Mouse (Mus musculus) lung, adult 18-20 months (tissue): Measurements from ENCODE around the gene Prok1.

Experiments used
- DNase-seq, 2 experiments: peaks; one replicate each; pipeline ENCODE4 v3.0.0; 2022; ENCODE audit warnings: mixed read lengths in 2 of 2

Gene Prok1

DNA sequence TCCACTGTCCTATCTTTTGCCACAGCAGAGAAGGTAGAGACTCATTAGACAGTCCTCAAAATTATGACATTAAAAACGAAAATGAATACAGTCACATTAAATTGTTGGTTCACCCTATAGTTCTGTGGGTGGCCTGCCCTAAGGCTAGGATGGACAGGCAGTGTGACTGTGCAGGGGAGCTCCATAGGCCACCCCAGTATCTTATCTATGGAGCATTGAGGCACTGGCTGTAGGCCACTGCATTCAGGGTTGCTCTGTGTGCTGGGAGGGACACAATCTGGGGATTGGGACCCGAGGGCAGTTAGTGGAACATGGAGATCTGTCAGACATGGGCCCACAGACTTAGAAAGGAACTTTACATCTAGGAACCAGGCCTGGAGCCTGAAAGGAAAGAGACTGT lies 5.6 kb downstream of the Prok1 start:
- DNase-seq = no peak

DNA sequence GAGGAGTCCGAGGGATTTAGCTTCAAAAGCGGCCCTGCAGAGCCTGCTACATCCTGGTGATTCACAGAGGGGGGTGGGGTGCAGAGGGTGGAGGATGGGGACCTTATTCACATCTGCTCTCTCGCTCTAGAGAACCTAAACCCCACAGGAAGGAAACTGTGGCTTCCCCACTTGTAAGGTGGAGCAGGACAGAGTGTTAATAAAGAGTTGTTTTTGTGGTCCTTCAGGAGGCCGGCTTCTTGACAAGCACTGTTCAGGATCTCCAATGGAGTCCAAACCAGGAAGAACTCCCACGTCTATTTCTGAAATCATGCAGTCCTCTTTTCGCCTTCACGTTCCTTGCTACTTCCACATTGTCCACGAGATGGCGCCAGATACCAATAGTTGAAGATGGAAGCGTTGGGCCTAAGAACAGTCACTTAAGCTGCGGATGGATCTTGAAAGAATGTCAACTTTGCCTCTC lies 6.1 kb downstream of the Prok1 start:
- DNase-seq = peak; percentile 65 to 70

DNA sequence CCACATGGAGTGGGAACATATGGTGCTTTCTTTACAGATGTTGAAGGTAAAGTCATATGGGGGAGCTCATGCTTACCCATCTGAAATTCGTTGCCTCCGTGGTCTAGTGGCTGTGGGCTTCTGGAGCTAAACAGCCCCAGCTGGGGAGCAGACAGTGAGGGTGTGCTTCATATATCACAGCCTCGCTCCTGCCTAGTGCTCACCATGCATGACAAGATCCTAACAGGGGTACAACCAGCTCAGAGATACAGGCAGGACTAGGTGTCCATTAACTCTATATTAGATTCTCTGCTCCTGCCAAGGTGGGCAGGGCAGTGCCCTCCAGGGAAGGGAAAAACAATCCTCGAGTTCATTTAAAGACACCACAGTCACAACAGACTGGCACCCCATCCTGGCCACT lies 8.3 kb downstream of the Prok1 start:
- no peak for DNase-seq

DNA sequence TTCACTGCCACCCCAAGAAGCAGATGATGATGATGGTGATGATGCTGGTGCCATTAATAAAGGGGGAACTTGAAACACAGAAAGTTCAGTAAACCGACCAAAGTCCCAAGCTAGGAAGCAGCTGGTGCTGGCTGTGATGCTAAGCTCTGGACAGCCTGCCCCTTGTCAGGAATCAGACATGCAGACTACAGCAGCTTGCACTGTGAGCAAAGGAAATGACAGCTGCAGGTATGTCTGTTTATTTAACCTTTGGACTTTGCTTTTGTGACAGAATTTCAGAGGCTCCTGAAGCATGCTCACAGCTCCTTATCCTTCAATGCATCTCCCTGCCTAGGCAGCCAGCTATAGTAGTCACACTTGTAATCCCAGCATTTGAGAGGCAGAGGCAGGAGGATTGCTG lies 9.0 kb downstream of the Prok1 start, which contains the start of gene A630076J17Rik:
A630076J17Rik (plus strand) TSS at position 88 of the 400 bp plus-strand sequence.
- no peak for DNase-seq

DNA sequence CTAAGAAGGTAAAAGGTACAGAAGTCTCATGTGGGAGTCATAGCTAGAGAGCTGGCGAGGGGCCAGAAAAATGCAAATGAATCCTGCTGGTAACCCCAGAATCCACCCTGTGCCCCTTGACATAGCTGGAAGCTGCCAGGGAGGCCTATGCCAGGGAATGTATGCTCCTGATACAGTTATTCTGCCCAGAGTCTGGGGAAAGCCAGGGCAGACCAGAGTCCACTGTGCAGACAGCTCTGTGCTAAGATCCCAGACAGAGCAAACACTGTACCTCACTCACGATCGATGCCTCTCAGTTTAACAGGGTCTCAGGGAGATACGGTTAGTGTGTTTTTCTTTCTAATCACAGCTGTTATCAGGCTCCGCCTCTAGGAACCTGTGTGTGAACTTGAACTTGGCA lies 9.7 kb downstream of the Prok1 start:
- DNase-seq = no peak

DNA sequence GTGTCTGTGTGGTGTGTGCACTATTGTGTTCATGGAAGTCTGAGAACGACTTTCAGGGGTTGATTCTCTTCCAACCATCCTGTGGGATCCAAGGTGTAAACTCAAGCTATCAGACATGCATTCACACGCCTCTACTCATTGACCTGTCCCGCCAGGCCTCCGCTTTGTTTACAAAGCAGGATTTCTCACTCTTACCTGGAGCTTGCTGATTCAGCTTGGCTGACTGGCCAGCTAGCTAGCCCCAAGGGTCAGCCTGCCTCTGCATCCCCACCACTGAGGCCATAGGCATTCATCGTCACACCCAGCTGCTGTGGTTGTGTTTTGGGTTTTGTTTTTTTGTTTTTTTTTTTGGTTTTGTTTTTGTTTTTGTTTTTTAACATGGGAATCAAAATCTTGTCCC lies 10.3 kb downstream of the Prok1 start:
- DNase-seq = no peak

- DNase-seq = no peak
Observed at GRCm38 (mm10) chr3:107225820-107226219, 13.7 kb downstream of the Prok1 start.

- peak in 1 of 2 experiments; percentile 24 for DNase-seq
Observed at GRCm38 (mm10) chr3:107223230-107223629, 16.3 kb downstream of the Prok1 start.

DNA sequence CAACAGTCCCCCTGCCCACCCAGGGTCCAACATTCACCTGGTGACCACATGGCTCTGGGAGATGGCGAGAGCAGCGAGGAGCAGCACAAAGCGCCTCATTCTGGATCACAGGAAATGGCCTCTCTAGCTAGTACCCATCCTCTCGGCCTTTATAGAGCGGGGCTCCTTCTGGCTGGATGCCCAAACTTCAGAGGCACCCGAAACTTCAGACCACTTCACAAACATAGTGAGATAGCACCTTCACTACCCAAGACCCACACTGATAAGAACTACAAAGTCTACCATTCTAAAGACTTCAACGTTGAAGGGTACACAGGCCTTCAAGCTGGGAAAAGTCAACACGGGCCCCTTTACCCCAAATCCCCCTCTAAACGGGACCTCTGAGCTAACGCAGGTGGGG lies 17.9 kb downstream of the Prok1 start, which contains the start of gene Cym:
Cym (minus strand) TSS at position 125 of the 400 bp plus-strand sequence.
- no peak for DNase-seq

DNA sequence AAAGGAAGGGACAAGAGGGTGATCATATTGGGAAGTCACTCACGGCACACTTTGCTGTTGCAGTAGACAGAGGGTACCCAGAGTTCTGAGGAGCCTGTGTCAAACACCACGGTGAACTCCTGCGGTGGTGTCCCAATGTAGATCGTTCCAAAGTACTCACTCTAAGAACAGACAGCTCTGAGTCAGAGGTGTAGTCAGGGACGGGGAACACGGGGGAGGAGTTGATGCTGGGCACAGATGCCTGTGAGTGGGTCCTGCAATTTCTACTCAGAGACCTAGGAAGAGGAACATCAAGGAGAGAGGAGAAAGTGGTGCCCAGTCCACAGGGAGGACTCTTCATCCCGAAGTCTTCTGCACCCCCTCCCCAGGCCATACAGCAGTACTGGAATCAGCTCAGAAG lies 20.9 kb downstream of the Prok1 start:
- DNase-seq = no peak

DNA sequence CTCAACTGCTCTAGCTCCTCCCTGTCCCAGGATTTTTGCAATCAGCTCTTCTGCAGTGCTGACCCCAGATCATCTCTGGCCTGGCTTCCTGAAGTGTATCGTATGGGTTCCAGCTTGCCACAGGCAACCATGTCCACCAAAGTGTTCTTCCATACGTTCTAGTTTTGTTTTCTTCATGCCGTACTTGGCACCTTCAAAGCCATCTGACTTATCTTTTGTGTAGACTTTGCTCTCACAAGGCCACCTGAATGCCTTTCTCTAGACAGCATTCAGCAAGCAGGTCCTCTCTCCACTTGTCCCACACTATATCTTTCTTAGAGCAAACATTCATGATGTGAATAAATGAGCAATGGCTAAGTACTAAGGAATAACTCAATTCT lies 22.4 kb downstream of the Prok1 start:
- DNase-seq = no peak

GRCm38 (mm10) chr3:107216400-107217100 lies 23.0 kb downstream of the Prok1 start:
- no peak for DNase-seq

GRCm38 (mm10) chr3:107214606-107215005 lies 24.9 kb downstream of the Prok1 start:
- no peak for DNase-seq

DNA sequence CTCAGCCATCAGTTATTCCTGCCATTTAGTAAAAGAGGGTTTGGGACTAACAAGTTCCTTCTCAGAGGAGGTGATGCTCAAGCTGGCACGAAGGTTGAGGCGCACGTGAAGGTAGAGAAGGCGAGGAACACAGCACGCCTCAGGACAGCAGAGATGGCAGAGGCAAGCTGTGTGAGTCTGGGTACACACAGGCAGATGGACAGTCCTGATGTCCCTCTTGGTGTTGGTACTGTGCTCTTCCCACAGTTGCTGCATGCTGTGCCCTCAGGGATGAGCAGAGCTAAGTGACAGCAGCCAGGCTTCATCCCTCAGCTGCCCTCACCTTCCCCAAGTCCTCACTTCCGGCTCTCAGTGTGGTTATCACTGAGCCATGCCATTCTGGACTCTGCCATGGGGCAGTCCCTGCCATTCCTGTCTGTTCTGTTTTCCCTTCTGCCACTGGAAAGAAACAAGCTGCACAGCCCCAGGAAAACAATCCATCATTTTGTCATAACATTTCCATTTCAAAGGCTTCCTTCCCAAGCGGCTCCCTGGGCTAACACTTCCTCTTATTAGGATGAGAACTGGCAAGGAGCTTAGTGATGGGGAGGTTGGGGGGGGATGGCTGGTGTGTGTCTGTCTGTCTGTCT lies 31.8 kb downstream of the Prok1 start:
- DNase-seq = no peak

DNA sequence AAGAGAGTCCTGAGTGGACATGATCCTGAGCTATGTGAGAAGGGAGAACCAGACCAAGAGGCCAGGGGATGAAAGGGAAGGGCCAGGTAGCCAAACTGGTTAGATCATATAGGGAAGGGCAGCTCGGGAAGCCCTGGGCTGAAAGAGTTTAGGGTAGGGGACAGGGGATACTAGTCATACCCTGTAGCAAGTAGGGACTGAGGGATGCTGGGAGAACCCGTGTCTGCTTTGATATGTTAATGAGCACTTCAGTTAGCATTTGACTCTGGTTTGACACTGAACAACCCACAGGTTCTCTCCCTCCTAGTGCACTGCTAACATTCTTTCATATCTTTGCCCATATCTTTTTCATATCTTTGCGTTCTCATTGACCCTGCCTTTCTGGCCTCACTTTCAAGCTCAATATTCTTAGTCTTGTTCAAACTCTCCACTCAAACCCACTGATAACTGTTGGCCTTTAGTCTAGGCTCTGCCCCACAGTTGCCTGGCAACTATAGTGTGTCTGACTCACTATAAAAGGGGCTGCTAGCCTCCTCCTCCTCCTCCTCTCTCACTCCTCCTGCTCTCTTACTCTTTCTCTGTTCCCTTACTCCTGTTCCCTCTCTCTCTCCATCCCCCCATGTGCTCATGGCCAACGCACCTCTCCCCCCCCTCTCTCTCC lies 32.9 kb downstream of the Prok1 start:
- DNase-seq = no peak

GRCm38 (mm10) chr3:107205994-107206393 lies 33.5 kb downstream of the Prok1 start:
- peak; percentile 42 to 61 for DNase-seq

GRCm38 (mm10) chr3:107205170-107205569 lies 34.3 kb downstream of the Prok1 start:
- DNase-seq = no peak

DNA sequence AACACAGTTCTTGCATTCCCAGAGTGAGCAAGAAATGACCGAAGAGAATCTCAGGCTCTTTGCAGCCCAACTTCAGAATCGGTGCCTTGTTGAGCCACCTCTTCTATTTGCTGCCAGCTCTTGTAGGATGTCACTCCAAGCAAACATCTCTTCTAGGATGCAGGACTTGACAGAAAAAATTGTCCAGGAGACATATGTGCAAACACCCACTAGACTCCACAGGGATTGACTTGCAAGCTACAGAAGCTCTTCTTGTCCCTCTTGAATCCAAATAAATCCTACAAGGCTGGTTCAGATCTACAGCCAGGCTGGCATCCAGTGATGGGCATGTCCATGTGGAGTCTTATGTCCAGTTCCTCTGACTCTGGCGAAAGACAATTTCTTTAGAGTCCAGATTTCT lies 35.1 kb downstream of the Prok1 start:
- no peak for DNase-seq

GRCm38 (mm10) chr3:107201310-107202180 lies 38.0 kb downstream of the Prok1 start:
- no peak for DNase-seq

DNA sequence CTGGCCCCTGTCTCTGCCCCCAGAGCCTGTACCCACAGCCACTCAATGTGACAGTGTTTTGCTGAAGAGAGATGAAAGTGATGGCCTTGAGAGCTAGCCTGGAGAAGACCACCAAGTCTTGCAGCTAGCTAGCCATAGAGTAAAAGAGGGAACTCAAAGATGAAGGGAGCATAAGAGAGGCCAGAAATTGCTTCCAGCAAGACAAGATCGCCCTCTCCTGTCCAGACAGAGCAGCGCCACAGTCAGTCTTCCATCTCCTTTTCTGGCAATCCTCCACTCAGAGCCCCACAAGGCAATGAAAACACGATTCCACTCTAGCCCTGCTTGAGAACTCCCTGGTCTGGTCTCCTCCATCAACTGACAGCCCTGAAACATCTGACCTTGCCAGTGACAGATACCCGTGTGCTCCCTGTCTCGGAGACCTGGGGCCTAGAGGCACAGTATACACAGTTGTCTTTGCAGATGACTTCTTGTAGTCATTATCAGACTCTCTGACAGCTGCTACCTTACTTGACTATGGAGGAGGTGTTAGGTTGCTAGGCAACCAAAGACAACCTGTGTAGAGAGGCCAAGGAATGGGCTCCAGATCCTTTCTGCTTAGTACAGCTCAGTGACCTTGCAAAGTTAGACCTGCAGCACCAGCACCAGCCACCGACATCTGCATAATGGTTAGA lies 51.1 kb downstream of the Prok1 start:
- no peak for DNase-seq

DNA sequence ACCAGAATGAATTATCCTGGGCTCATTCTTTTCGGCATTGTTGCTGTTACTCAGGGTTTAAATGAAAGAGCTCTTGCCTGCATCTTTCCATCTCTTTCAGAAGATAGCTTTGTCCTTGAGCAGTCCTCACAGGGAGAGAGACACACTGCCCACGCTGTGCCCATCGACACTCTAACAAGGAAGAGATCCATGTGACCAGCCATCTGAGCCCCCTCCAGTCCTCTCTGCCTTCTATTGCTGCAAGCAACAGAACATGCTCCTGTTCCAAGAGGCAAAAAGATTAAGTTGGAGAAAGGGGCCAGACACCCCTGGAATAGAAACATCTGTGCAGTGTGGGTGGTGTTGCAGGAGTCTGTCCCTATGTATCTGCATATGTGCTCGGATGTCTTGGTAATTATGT lies 52.5 kb downstream of the Prok1 start:
- no peak for DNase-seq

DNA sequence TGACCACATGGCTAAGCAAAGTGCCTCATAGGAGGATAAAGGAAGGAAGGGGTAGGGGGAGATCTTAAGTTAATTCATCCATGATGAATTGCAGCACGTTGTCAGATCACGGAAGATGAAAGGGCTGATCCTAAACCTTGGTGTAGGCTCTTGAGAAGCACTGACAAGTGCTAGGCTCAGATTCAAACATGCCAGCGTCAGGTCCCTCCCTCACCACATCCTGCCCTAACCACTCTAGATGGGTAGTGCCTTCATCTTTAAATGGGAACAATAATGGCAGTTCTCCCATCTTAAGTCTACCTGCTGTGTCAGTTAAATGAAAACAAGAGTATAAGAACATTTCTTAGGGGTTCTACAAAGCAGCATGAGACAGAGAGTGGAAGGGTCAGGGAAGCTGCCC lies 53.9 kb downstream of the Prok1 start:
- DNase-seq = no peak
